In genomic region chrX:20770697-20771381, GRCm38 (mm10) we compare ENCODE assay signal across 8 mouse cellular contexts. TPM values are rescaled to one million over a fixed set of nuclear protein-coding genes. Genes with fewer than 3 reads are reported as not detected.
DNase-seq lines count a peak whose midpoint lies in the region; ATAC-seq and TF ChIP-seq lines count a peak whose summit lies in the region.

No protein-coding gene starts in this region.

- DNase-seq in hindbrain, embryonic 10.5 days (ENCODE audit: low spot score), result peak; percentile 77
- DNase-seq in cerebellum, adult 2 months, result peak; percentile 77 to 90
- peak; percentile 22 to 74 for DNase-seq in frontal cortex, postnatal 10 days (ENCODE audit: low spot score in 2 of 2)
- DNase-seq in left cerebral cortex, postnatal 4 days, result peak; percentile 80
- DNase-seq in midbrain, embryonic 14.5 days, result peak; percentile 88
- peak; percentile 76 to 88 for DNase-seq in spleen, postnatal 10 days (ENCODE audit: low spot score in 2 of 2)

- no peak overlapping the region for H3K4me3 ChIP-seq in hindbrain, embryonic 10.5 days
- no peak overlapping the region for H3K4me3 ChIP-seq in hindbrain, embryonic 12.5 days
- no peak overlapping the region for H3K4me3 ChIP-seq in cerebellum, adult 2 months (replicated peaks; ENCODE audit: insufficient read depth, low read depth, low read length)
- no peak overlapping the region for H3K4me3 ChIP-seq in intestine, embryonic 15.5 days (replicated peaks)
- no peak overlapping the region for H3K4me3 ChIP-seq in midbrain, embryonic 14.5 days (replicated peaks; ENCODE audit: low read depth, low read length)

- no peak overlapping the region for H3K9ac ChIP-seq in hindbrain, embryonic 12.5 days
- no peak overlapping the region for H3K9ac ChIP-seq in intestine, embryonic 15.5 days
- H3K9ac ChIP-seq in midbrain, embryonic 14.5 days (replicated peaks; ENCODE audit: low read length), result no peak overlapping the region

- no peaks in the 10 kb centered on the region for H3K27me3 ChIP-seq in hindbrain, embryonic 10.5 days (ENCODE audit: insufficient read depth, poor library complexity, severe bottlenecking)
- no peaks in the 10 kb centered on the region for H3K27me3 ChIP-seq in hindbrain, embryonic 12.5 days
- H3K27me3 ChIP-seq in cerebellum, adult 2 months (ENCODE audit: control insufficient read depth, insufficient read depth, low read length), result no peaks in the 10 kb centered on the region
- H3K27me3 ChIP-seq in intestine, embryonic 15.5 days (replicated peaks), result no peaks in the 10 kb centered on the region
- no peaks in the 10 kb centered on the region for H3K27me3 ChIP-seq in midbrain, embryonic 14.5 days (ENCODE audit: control insufficient read depth, insufficient read depth, low read length)

- H3K9me3 ChIP-seq in hindbrain, embryonic 10.5 days, result no peaks in the 10 kb centered on the region; the same call in 1 of the 2 replicates
- no peaks in the 10 kb centered on the region for H3K9me3 ChIP-seq in hindbrain, embryonic 12.5 days (replicated peaks)
- no peaks in the 10 kb centered on the region for H3K9me3 ChIP-seq in intestine, embryonic 15.5 days
- H3K9me3 ChIP-seq in midbrain, embryonic 14.5 days (ENCODE audit: control insufficient read depth, low read length), result no peaks in the 10 kb centered on the region

- no peak for ATAC-seq in hindbrain, embryonic 12.5 days (ENCODE audit: low FRiP score)
- ATAC-seq in intestine, embryonic 15.5 days, result peak; percentile 59; the same call in 1 of the 2 replicates
- no peak for ATAC-seq in midbrain, embryonic 14.5 days (ENCODE audit: low FRiP score, low TSS enrichment)

- intact Hi-C loops in left cerebral cortex, postnatal 4 days (cut with DNase I), result loop anchor here (1.0 kb wide), 1 partner anchor 8 kb away; no protein-coding TSS in a partner anchor

- peak; percentile 80 for TF ChIP-seq CTCF in cerebellum, adult 2 months (IDR thresholded peaks at IDR 0.05; ENCODE audit: borderline replicate concordance, insufficient read depth, low read depth, low read length)

- 3% methylated on average over 1 of the region's 1 CpGs for WGBS in hindbrain, embryonic 10.5 days
- WGBS in hindbrain, embryonic 12.5 days, result 0% methylated on average over 1 of the region's 1 CpGs
- 5% methylated on average over 1 of the region's 1 CpGs for WGBS in cerebellum, adult 2 months
- 0% methylated on average over 1 of the region's 1 CpGs for WGBS in intestine, embryonic 15.5 days
- WGBS in midbrain, embryonic 14.5 days, result 10% methylated on average over 1 of the region's 1 CpGs

- TF ChIP-seq POLR2A in cerebellum, adult 2 months (IDR thresholded peaks at IDR 0.05; ENCODE audit: borderline replicate concordance, insufficient read depth, low read length), result no peak

- no peak overlapping the region for H3K27ac ChIP-seq in hindbrain, embryonic 10.5 days
- H3K27ac ChIP-seq in hindbrain, embryonic 12.5 days, result no peak overlapping the region
- H3K27ac ChIP-seq in cerebellum, adult 2 months (ENCODE audit: insufficient read depth, low read length), result no peak overlapping the region
- H3K27ac ChIP-seq in intestine, embryonic 15.5 days, result no peak overlapping the region
- H3K27ac ChIP-seq in midbrain, embryonic 14.5 days (replicated peaks; ENCODE audit: low read depth, low read length), result no peak overlapping the region

- no peak overlapping the region for H3K4me2 ChIP-seq in hindbrain, embryonic 12.5 days (replicated peaks)
- H3K4me2 ChIP-seq in intestine, embryonic 15.5 days (replicated peaks), result no peak overlapping the region
- no peak overlapping the region for H3K4me2 ChIP-seq in midbrain, embryonic 14.5 days (ENCODE audit: low read length)

- no peaks in the 10 kb centered on the region for H3K36me3 ChIP-seq in hindbrain, embryonic 10.5 days
- H3K36me3 ChIP-seq in hindbrain, embryonic 12.5 days, result no peaks in the 10 kb centered on the region
- H3K36me3 ChIP-seq in intestine, embryonic 15.5 days, result no peaks in the 10 kb centered on the region
- H3K36me3 ChIP-seq in midbrain, embryonic 14.5 days (ENCODE audit: control insufficient read depth, insufficient read depth, low read length), result no peaks in the 10 kb centered on the region

- no peaks in the 10 kb centered on the region for H3K4me1 ChIP-seq in hindbrain, embryonic 10.5 days (replicated peaks)
- H3K4me1 ChIP-seq in hindbrain, embryonic 12.5 days, result no peaks in the 10 kb centered on the region
- no peaks in the 10 kb centered on the region for H3K4me1 ChIP-seq in cerebellum, adult 2 months (ENCODE audit: control insufficient read depth, insufficient read depth, low read length)
- no peaks in the 10 kb centered on the region for H3K4me1 ChIP-seq in intestine, embryonic 15.5 days (replicated peaks)
- H3K4me1 ChIP-seq in midbrain, embryonic 14.5 days (ENCODE audit: control insufficient read depth, insufficient read depth, low read length), result no peaks in the 10 kb centered on the region

RNA-seq across cellular contexts. Expression of gene Araf, which starts 26.8 kb away (rescaled TPM):
- 103 and 115 TPM in 2 replicates for polyA plus RNA-seq in hindbrain, embryonic 10.5 days (2016; fragmentation: Nextera tagmentation; extraction: Ambion mirVana)
- polyA plus RNA-seq in hindbrain, embryonic 12.5 days (2016; fragmentation: Nextera tagmentation; extraction: Ambion mirVana), result 154 and 155 TPM in 2 replicates
- 306 and 313 TPM in 2 replicates for polyA plus RNA-seq in cerebellum, adult 2 months (2012; rRNA removed)
- 97.5 and 110 TPM in 2 replicates for polyA plus RNA-seq in intestine, embryonic 15.5 days (2015; fragmentation: Nextera tagmentation; extraction: Ambion mirVana)
- 100 to 1,000 TPM; 179 to 183 TPM for total RNA-seq in left cerebral cortex, postnatal 4 days (2021)
- 292 and 335 TPM in 2 replicates for polyA plus RNA-seq in midbrain, embryonic 14.5 days (2014; fragmentation: Nextera tagmentation; extraction: Ambion mirVana)
